Mouse (Mus musculus) lung, adult 2 months (tissue): ENCODE results near the gene Tmem150a.

Experiments
- CTCF ChIP-seq: fragments of 200-500 bp; IDR thresholded peaks from 2 replicates; pipeline ENCODE4 v1.5.1; 2011; ENCODE audit warnings: mild to moderate bottlenecking, low read length, control low read depth; ENCODE audit not compliant: insufficient read depth
- POLR2A ChIP-seq: fragments of 200-500 bp; IDR thresholded peaks from 2 replicates; pipeline ENCODE4 v1.6.1; 2011; ENCODE audit warnings: low read depth, mild to moderate bottlenecking, control low read depth, low read length, borderline replicate concordance; ENCODE audit errors: extremely low read depth

DNA sequence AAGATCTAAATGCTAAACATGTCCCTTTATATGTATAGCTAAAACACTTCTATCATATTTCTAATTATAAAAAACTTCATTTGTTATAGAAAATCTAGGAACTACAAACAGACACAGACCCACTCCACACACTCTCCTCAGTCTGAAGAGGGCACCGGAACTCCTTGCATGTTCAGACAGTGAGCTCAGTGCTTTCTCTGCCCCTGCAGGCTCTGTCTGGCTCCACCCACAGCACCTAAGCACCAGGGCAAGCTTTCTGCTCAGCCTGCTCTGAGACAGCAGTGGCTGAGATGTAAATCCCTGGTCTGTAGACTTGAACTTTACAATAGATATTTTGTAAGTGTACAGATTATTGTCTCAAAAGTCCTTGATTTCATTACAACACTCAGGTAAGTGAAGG is 39.2 kb upstream of the Tmem150a start:
- TF ChIP-seq POLR2A (peak; percentile 80; the same call in 1 of the 2 replicates), CTCF (peak; percentile 23; the same call in 1 of the 2 replicates)
